Mouse (Mus musculus): ENCODE data around the gene Tstd2.
A peak's percentile ranks its signal among the peaks of the same experiment; 100 is the strongest.

Tstd2 gene

DNA sequence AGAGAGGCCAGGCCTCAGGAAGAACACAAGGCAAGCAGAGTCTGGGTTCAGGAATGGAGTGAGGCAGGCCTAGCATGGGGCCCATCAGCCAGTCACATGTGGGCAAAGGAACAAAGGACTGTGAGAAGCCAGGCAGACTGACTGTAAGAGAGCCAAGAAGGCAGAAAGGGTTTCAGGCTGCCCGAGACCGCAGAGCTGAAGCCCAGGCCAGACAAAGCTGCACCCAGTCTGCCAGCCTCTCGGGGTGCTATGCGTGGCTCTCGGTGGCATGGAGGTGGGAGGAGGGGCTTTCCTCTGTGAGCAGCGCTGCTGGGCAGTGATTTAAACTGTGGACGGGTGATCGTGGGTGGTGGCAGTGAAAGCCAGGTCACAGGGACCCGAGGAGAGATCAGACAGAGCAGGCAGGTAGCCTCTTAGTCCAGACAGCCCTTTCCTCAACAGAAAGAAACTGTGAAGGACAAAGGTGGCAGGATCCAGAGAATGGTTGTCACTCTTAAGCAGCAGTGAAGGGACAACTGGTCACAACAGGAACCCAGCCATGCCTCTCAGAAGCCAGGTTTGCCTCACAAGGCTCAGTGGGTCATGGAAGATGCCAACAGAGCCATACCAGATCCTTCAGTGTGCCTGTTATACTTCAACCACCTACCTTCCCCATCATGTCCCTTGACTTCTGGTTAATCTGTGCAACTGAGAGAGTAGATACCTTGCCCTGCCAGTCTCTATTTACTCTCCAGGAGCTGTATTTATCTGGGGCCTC lies 53.9 kb downstream of the Tstd2 start:
- no peak for DNase-seq (ENCODE audit: low spot score in 2 of 2)

DNA sequence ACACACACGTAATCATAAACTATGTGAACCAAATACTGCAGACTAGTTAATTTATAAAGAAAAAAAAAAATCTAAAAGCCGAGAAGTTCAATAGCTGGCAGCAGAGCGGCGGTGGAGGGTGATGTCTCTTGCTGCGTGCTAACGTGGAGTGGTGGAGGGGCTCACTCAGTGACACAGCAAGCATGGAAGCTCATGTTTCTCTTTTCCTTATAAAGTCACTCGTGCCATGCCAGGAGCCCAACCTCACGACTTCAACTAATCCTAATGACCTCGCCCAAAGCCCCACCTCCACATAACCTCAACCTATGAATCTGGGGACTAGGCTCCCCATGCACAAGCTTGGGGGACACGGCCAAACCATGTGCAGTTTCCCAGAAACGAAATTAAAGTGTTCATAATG lies 55.9 kb downstream of the Tstd2 start:
- DNase-seq (ENCODE audit: low spot score in 2 of 2), result no peak

DNA sequence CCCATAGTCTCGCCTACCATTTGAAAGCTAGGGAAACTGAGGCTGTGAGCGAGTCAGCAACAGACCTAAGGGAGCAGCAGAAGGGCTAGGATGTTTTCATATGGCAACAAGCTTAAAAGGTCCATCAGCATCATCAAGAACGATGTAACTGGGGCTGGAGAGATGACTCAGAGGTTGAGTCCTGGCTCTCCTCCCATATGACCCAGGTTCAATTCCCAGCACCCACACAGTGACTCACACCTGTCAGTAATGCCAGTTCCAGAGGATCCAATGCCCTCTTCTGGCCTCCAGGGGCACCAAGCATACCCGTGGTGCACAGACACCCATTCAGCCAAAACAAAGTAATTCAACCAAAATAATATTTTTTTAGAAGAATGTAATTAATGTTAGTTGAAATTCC lies 58.2 kb downstream of the Tstd2 start:
- DNase-seq (ENCODE audit: low spot score in 2 of 2), result no peak

DNA sequence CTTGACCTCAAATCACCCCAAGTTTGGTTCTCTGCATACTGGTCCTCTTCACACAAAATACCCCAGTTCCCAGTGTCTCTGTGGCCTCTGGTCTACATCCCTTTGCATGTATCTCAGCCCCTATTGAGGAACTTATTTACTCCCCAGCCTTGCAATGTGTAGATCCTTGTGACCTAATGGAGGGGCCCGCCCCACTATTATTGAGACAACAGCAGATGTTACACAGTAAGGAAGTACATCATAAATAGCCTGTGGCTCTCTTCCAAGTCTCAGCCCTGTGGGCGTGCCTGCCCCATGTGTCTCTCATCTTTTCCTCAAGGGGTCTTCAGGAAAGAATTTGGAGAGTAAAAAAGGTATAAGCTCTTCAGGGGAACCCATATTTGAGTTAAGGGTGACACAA lies 61.6 kb downstream of the Tstd2 start:
- DNase-seq (ENCODE audit: low spot score in 2 of 2), result no peak

DNA sequence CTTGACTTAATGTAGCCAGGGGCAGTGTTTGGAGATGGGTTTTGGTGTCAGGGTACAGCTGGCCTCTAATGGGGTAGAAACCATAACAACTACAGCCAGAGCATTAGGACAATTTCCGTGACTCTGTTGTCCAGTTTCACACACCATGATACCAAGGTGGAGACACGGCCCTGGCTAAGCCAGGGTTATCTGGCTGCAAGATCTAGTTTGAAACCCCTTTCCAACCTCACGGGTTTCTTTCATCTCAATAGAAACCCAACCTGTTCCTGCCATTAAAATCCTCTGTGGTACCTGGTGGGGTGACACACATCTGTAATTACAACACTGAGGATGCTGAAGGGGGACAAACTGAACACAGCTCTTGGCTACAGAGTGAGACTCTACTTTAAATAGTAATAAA lies 62.8 kb downstream of the Tstd2 start:
- no peak for DNase-seq (ENCODE audit: low spot score in 2 of 2)

DNA sequence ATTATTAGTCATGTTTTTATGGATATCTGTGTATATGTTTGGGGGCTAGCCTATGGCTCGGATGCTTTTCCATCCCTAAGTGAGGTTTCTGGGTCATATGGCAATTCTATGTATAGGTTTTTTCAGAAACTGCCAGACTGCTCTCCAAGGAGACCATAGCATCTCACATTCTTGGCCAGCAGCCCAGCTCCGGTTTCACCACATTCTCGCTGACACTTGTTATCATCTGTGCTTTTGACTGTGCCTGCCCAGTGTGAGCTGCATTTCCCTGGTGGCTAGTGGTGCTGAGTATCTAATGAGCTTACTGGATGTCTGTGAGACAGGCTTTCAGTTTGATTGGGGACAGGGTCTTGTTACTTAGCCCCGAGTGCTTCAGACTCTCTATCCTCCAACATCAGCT lies 64.8 kb downstream of the Tstd2 start:
- peak; percentile 68 to 70 for DNase-seq (ENCODE audit: low spot score in 2 of 2)

DNA sequence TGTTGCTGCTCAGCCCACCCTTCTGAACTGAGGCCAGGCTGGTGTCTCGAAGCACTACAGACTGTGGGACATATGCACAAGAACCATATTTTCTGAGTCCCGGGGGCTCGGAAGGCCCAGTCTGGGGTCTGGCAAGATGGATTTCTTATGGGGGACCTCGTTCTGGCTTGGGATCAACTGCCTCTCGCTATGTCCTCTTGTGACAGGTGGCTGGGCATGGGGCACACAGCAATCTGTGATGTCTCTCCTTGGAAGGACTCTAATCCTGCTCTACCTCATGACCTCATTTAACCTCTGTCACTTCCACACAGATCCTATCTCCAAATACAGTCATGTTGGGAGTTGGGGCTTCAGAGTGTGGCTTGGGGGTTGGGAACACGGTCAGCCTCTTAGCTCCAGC lies 65.9 kb downstream of the Tstd2 start:
- no peak for DNase-seq (ENCODE audit: low spot score in 2 of 2)

DNA sequence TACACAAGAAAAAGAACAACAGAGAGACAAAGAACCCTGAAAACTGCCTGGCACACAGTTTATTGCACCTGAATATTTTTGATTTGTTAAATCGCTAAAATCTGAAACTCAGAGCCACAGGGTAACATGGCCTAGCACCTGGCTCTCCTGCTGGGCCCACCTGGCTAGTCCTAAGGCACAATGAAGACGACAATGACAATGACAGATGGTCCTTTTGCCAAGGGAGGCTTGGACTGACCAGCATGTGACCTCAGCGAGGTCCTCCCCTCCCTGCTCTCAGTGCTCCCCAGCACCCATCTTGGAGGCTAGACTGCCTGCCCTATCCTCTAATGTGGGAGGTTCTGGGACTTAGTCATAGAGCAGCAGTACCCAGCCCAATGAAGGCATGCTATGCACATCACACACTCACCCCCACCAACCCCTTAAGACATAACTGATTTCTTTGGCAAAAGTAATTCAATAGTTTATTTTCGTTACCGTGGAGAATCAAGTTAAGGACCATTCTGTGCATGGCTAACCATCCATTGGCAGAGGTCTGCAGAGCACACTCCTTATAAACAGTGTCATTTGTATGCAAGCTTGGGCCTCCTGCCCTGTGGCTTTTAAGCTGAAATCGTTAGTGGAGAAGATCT lies 68.5 kb downstream of the Tstd2 start:
- no peak for DNase-seq (ENCODE audit: low spot score in 2 of 2)

DNA sequence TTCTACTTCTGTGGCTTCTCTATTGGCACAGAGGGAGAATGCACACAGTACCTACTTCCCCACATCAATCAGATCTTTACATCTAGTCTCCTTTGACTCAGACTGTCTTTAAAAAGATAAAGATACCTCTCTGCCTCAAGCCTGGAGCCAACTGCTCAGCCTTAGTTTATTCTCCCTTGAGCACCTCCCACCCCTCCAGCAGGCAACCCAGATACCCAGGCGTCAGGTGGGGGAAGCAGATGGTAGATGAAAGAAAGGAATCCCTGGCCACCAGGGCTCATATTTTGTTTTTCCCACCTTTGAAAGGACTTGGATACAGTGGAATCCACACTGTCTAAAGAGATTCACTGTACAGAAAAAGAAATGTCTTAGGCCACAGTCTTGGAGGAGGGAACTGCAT lies 69.9 kb downstream of the Tstd2 start:
- DNase-seq (ENCODE audit: low spot score in 2 of 2), result peak; percentile 55 to 61

DNA sequence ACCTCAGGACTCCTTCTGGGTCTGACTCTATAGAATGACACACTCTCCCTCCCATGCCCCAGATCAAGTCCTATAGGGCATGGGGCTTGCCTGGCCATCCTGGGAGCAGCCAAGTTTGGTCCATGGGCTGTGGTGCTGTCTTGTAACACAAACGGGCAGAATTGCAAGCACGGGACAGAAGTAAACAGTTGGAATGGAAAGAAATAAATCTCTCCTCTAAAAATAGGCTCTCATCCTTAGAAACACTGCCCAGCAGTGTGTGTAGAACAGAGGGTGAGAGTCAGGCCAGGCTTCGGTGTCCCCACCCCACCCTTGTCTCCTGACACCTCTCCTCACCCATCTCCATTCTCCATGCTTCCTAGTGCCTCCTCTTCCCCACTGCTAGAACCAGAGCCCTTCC lies 70.4 kb downstream of the Tstd2 start:
- no peak for DNase-seq (ENCODE audit: low spot score in 2 of 2)

DNA sequence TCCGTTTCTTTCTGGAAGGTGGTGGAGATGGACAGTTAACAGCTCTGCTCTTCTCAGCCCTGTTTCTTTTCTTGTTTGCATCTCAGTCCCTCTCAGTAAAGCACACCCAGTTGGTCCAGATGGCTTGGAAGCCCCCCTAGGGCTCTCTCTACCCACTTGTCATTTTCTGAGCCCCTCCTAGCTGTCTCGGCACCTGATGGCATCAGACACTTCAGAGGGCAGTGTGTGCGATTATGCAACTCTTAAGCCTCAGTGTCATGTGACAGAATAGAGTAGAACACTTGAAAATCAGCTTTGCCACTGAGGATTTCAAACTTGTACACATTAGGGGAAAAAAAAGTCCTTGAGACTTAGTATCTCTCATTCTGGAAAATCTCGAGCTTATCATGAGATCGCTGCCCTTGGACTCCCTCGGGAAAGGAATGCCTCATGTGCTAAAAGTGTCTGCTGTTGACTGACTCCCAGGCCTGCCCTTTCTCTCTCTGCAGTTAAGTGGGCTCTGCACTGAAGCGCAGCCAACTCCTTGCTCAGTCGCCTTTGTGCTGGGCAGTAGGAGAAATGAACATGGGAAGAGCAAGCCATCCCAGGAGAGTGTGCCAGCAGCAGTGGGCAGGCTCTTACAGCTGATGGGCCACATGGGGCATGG lies 72.7 kb downstream of the Tstd2 start:
- no peak for DNase-seq (ENCODE audit: low spot score in 2 of 2)

DNA sequence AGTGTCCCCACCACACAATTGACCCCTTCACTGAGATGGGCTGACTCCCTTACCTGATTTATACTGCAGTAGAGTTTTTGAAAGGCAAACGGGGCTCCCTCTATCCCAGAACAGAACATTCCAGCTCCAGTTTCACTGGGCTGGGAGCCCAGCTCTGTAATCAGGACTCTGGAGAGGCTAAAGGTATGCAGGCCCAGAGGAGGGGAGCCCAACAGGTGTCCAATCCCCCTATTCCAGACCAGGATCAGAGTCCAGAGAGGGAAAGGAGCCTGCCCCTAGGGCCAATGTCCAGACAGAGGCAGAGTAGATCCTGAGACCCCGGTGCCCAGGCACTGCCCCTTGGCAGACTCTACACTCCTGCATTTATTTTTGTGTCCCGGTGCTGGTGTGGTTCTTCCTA lies 73.5 kb downstream of the Tstd2 start:
- no peak for DNase-seq (ENCODE audit: low spot score in 2 of 2)

Data from right cerebral cortex, adult 2 months (tissue).